Mouse (Mus musculus) cerebellum, adult 11 months (tissue): ENCODE measurements around the gene Pde6c.

Experiments
- DNase-seq: peaks from one replicate; pipeline ENCODE4 v3.0.0; 2022

The Pde6c gene

DNA sequence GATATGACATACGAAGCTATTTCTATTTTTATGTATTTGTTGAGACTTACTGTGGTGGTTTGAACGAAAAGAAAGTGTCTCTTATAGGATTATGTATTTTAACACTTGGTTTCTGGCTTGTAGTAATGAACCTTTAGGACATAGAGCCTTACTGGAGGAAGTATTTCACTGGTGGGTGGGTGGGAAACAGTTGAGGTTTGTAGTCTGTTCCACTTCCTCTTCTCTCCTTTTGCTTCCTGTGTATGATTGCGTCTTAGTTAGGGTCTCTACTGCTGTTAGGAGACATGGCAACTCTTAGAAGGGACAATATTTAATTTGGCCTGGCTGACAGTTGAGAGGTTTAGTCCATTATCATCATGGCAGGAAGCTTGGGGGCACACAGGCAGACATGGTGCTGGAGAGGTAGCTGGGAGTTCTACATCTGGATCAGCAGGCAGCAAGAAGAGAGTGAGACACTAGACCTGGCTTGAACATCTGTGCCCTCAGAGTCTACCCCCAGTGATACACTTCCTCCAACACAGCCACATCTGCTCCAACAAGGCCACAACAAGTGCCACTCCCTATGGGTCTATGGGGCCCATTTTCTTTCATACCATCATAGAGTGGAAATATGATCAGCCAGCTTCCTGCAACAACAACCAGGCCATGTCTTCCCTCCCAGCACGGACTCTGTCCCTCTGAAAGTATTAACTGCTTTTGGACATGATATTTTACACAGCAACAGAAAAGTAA lies 11.1 kb downstream of the Pde6c start:
- no peak for DNase-seq

DNA sequence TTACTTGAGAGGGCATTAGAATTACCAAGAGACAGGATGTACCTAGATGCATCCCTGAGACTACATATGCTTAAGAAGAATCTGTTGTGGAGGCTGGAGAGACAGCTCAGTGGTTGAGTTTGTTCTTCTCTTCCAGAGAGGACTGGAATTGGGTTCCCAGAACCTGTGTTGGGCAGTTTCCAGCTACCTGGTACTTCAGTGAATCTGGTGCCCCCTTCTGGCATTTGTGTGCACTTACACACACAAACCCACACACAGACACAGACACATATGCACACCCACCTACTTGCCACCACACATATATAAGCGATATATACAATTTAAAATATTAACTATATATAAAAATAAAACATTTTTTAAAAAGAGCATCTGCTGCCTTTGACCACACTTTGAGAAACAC lies 23.7 kb downstream of the Pde6c start:
- no peak for DNase-seq

DNA sequence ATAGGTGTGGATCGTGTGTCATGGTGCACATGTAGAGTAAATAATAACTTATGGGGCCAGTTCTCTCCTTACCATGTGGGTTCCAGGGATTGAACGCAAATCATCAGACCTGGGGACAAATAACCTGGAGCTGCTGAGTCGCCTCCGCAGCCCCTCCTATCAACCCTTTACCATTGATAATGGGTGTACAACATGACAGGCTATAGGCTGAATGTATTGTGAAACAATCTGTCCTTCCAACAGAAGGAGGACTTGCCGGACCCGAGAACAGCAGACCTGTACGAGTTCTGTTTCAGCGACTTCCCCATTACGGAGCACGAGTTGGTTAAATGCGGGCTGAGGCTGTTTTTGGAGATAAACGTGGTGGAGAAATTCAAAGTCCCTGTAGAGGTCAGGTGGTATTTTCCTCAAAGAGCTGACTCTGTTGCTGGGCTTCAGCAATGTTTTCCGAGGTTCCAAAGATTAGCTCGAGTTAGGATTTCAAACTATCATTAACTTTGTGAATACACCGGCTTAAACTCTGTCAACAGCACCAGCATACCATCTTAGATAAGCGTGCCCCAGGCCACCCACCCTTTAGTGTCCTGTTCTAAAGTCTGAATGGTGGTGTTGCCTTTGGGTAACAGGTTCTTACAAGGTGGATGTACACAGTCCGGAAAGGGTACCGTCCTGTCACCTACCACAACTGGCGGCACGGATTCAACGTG lies 29.2 kb downstream of the Pde6c start:
- no peak for DNase-seq

DNA sequence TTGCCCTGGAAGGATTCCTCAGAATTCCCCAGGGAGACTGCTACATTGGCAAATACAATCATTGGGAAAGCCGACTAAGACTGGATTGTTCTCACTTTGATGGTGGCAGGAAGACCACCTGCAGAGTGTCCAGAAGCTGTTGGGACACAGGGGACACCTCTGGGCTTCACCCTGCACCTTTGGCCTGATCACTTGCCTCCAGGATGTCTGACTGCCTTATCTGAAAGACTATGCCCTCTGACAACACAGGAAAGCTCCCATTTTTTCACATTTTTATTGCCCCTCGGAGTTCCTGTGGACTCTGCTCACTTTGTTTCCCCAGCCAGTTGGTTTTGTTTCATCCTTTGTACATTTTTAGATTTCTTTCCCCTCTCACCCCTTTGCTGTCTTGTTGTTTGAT lies 32.1 kb downstream of the Pde6c start:
- no peak for DNase-seq

DNA sequence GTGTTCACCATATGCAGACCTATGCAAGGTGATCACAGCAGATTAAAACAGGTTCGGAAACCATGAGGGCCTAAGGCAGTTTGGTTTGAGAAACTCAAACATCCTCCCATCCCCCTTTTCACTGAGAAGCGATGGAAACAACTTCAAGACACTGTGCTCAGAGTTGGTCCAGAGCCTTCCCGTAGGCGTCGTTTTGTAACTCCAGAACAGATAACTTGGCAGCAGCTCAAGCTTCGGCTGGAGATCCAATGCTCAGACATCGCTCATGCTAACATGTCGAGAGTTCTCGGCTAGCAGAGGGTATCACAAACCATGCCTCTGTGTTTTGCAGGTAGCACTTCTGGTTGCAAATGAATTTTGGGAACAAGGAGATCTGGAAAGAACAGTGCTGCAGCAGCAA lies 47.1 kb downstream of the Pde6c start:
- DNase-seq: no peak

DNA sequence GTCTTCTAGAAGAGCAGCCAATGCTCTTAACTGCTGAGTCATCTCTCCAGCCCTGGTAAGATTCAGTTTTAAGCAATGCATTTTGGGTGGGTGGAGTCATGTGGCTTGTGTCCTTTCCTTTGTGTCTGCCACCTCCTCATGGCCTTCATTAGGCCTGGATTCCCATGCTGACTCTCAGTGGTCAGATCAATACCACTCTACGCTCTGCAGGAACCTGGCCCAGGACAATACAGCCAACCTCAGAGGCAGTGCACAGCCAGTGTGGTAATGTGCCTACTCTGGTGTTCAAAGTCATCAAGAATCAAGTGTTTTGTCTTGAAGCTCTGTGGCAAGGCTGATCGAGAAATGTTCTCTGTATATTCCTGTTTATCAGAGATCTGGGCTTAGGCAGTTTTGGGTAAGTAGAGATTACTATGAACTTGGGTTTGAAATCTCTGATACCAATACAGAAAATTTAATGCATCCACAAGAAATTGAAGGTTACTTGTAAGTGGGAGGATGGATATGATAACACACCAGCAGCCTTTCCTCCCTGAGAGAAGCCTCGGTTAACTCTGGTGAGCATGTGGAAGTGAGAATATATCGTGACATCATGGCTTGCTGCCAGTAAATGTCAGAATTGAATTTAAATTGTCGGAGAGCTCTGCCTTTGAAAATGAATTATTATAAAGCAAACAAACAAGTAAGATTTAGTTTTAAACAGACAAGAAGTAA lies 54.2 kb downstream of the Pde6c start:
- DNase-seq: no peak

DNA sequence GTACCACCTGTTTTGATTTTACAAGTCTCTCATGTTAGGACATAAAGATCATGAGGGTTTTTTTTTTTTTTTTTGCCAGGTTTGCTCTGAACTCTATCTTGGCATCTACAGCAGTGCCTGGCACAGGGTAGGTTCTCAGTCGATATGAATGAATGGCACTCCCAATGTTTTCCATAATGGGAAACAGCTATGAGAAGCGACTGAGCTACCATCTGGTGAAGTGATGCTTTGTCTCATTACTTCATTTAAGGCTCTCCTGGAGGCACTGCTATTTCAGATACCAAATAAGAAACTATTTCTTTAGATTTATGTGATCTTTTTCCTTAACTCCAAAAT lies 54.7 kb downstream of the Pde6c start:
- DNase-seq: no peak

DNA sequence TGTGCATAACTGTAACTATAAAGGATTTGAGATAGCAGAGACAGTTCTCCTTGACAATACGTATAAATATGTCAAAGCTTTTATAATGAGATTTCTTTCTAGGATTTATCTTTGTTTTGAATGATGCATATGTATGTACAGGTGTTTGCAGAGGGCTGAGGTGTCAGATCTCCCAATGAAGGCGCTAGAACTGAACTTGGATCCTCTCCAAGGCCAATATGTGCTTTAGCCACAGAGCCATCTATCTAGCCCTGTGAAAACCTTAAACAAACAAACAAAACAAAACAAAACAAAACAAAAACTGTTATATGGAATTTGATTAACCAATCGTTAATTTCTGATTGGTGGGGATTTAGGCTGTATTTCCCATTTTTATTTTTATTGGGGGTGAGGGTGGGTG lies 58.0 kb downstream of the Pde6c start:
- no peak for DNase-seq

DNA sequence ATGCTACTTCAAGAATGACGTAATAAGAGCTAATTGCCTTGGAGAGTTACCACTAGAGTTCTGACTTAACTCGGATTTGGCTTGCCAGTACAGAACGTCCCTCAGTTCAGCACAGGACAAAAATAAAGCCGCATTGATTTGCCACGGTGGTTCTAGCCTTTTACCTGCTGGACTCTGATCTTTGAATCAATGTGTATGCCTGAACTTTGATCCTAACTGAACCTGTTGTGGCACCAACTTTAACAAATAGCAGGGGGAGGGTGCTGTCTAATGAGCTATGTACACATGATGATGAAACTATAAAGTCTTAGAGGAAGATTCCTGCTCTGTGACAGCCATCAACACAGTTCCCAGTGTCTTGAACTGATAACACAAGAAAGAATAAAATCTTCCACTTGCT lies 58.9 kb downstream of the Pde6c start:
- DNase-seq: no peak

DNA sequence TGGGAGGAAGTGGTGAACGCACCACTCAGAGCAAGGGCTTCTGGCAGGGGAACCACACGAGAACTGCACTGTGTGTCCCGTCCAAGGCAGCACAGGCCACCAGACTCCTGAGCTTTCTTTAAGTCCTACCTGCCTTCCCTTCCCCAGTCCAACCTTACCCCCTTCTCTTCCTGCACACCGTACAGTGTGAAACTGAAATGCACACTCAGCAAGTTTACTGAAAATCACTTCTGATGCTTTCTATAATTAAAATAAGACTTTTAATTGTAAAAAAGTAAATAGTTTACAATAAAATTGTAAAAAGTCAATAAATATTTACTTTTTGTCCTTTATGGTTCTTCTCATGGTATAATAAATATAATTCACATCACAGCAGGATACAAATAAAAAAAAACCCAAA lies 62.7 kb downstream of the Pde6c start:
- DNase-seq: no peak

DNA sequence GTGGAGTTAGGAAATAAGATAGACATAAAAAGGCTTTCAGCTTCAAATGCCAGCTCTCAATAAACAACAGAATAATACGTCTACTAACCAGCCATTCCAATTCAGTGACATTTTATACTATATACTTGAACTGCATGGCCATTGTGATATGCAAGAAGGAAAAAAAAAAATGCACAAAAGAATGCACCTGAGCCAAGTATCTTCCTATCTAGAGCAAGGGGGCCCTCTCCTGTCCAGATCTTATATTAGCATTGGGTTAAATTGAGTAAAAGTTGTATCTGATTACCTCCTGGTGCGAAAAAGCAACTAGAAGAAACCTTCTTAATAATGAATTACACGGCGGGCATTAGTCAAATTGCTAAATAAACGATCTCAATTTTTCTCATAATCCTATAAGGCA lies 66.2 kb downstream of the Pde6c start:
- DNase-seq: no peak

DNA sequence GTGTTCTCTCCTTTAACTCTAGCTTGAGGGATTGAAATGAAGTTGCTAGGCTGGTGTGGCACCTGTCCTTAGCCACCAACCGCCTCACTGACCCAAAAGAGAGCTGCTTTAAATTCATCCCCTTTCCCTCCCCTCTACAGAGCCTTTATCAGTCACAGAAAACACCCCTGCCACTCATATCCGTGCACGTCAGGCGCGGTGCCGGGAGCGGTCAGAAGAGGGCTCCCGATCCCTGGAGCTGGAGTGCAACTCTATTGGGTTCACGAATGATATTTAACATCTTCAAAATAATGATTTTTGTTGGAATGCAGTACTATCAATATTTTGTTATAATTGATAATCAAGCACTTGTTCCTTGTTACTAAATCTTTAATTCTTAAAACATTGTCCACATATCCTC lies 74.1 kb downstream of the Pde6c start:
- no peak for DNase-seq

DNA sequence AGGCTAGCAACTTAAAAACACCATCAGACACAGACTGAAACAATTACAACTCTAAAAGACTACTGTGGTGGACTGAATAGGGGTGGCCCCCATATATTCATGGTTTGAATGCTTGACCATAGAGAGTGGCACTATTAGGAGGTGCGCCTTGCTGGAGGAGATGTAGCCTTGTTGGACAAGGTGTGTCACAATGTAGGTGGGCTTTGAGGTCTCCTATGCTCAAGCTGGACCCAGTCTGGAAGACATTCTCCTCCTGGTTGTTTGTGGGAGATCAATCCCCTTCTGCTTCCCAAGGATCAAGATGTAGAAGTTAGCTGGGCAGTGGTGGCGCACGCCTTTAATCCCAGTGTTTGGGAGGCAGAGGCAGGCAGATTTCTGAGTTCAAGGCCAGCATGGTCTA lies 85.1 kb downstream of the Pde6c start:
- DNase-seq: no peak

DNA sequence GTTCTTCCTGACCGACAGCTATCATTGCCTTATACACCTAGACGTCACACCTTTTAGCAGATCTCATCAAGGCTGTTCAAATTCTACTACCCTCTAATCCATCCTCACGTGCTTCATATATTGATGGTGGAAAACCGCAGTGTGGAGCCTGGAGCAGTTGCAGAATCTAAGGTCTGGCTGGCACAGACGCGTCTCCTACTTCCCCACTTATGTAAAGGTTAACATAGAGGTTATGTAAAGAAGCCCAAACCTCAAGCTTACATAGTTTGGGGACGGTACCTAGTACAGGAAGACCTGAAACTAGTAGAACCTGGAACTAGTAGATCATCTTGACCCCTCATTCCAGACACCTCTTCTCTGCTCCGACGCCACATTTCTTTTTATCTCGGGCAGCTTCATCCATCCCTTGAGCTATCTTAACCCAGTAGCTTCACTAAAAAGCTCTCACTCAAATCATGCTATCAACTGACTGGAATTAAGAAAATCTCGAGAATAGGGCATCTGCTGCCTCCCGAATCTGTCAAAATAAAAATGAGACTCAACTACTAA lies 90.8 kb downstream of the Pde6c start:
- DNase-seq: no peak

DNA sequence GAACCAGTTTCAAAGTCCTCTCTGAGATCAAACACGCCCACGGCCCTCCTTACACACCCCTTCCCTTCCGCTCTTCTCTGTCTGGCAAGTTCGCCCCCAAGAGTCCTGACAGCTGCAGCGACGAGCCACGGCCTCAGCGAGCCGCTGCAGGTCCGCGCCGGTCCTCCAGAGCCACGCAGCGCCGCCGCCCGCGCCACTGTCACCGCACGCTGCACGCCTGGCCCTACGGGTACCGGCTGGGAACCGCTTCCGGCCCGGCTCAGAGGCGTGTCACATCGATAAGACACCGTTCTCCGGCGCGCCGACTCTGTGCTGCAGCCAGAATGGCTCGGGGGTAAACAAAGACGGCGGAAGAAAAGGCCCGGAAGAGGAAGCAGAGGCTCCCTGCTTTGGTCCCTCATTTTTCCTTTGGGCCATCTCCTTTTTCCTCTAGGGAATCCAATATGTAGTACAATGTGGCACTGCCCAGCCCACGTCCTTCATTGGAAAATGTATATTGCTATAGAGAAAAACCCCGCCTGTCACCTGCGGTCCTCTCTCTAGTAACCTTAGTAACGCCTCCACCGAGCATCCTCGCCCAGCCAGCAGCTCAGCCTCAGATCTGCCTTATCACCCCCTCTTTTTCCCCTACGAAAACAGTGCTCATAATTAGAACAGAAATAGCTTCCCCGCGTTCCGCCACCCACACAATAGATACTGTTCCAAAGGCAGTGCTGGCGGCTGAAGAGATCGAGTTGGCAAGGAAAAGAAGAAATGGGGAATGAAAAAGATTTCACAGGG lies 91.5 kb downstream of the Pde6c start, which contains the start of gene Fra10ac1:
TSS of gene Fra10ac1 (minus strand) at position 252 of the 780 bp plus-strand sequence.
- DNase-seq: peak; percentile 94

DNA sequence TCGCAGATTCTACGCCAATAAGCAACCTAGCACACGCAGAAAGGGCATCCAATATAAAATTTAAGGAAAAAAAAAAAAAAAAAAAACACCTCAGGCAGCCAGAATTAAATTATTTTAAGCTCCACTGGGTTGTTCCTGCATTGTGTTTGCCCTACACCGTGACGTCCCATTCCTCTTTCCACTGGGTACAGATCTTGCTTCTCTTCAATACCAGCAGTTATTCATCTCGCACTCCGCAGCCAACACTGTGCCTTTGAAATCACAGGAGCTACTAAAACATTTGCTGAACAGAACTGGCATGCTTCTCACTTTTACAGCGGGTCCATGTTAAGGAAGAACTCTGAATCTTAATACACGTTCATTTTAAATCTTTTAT lies 92.1 kb downstream of the Pde6c start:
- DNase-seq: peak; percentile 43

DNA sequence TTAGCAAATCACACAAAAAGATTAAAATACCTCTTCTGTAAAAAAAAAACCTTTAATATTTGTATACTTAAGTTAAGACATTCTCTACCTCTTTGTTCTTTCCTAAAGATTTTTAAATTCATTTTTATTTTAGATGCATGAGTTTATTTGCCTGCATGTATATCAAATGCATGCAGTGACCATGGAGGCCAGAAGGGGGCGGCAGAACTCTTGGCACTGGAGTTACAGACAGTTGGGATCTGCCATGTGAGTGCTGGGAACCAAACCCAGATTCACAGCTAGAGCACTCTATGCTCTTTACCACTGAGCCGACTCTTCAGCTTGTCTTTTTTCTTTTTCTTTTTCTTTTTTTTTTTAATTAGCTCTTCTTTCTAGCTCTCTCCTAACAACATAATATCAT lies 96.1 kb downstream of the Pde6c start:
- no peak for DNase-seq

DNA sequence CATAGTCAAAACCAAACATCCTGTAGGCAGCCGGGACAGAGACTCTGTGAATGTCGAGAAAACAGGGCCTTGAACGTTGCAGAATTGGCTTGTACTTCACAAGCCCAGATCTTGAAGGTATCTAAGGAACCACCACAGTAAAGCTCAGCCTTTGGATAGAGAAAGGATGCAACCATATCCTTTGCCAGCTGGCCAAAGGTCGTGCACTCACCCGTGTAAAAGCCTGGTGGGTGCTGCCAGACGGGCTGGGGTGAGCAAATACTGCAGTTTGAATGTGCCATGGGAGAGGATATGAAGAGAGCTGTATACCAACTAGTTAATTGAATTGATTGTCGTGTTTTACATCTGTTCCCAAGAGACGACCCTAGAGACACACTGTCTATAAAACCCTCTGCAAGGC lies 99.5 kb downstream of the Pde6c start:
- no peak for DNase-seq

DNA sequence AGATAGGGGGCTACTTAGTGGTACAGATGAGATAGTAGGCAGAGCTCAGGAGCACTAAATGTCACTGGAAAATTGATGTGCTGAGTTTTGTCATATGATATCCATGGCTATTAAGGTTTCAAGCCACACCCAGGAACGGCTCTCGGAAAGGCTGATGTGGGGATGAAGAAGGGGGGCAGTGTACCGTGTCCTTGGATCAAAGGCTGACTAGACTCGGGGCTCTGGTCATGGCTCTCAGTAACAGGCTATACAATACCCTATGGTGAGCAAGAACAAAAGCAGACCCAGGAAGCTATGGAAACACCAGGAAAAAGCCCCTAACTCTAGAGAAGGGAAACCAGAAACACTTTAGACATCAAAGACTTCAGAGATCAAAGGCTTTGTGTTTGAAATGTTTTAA lies 99.9 kb downstream of the Pde6c start:
- DNase-seq: no peak
